8 mouse cellular contexts compared by ENCODE assay signal in genomic region chr6:97463898-97464524, GRCm38 (mm10).
DNase-seq lines count a peak whose midpoint lies in the region; ATAC-seq and TF ChIP-seq lines count a peak whose summit lies in the region.

No protein-coding gene starts in this region.

- no peak for TF ChIP-seq CTCF in lung, postnatal 0 days (IDR thresholded peaks at IDR 0.05)

- H3K27ac ChIP-seq in lung, postnatal 0 days (ENCODE audit: low read length): no peak overlapping the region

- H3K9me3 ChIP-seq in lung, postnatal 0 days (ENCODE audit: low read length): no peaks in the 10 kb centered on the region

- no peak for TF ChIP-seq EP300 in lung, postnatal 0 days (IDR thresholded peaks at IDR 0.05)

- 23% methylated on average over 17 of the region's 17 CpGs for whole genome bisulfite sequencing in lung, postnatal 0 days

- H3K4me2 ChIP-seq in lung, postnatal 0 days (replicated peaks; ENCODE audit: low read depth, low read length): 0 out of 2 replicates have a peak overlapping the region, but pooled peaks have one; percentile 25

- peak; percentile 23; the same call in 1 of the 2 replicates for ATAC-seq in lung, postnatal 0 days

- H3K27me3 ChIP-seq in lung, postnatal 0 days (replicated peaks; ENCODE audit: insufficient read depth, low read length): no peaks in the 10 kb centered on the region

- DNase-seq in spleen, adult 18-20 months: peak; percentile 25 to 46
- no peak for DNase-seq in spleen, postnatal 14 days (ENCODE audit: low spot score in 2 of 2)
- DNase-seq in heart, adult 18-20 months: peak; percentile 81 to 89
- peak; percentile 96 for DNase-seq in kidney, adult 9 months
- DNase-seq in lung, postnatal 0 days (ENCODE audit: low spot score): no peak
- no peak for DNase-seq in cerebellum, postnatal 10 days
- DNase-seq in T-cell, adult 2 months (ENCODE audit: low spot score): no peak
- DNase-seq in layer of hippocampus, adult 9-11 months: no peak

- no peaks in the 10 kb centered on the region for H3K36me3 ChIP-seq in lung, postnatal 0 days (ENCODE audit: insufficient read depth, low read length)

- no peak overlapping the region for H3K4me3 ChIP-seq in lung, postnatal 0 days (ENCODE audit: low read depth, low read length)

- no peak overlapping the region for H3K9ac ChIP-seq in lung, postnatal 0 days (replicated peaks; ENCODE audit: low read depth)

- peaks cover 9% of the 10 kb centered on the region; the same call in 1 of the 2 replicates for H3K4me1 ChIP-seq in lung, postnatal 0 days (ENCODE audit: insufficient read depth, low read depth, low read length)

Comparison
In these comparisons a context has a peak if more than half of its experiments do, and no peak if none do; other contexts are left out.
1. DNase-seq: peak in spleen, adult 18-20 months (2 of 2), heart, adult 18-20 months (2 of 2) and kidney, adult 9 months (single experiment); none in spleen, postnatal 14 days (0 of 2), lung, postnatal 0 days (single experiment), cerebellum, postnatal 10 days (0 of 2), T-cell, adult 2 months (single experiment) and layer of hippocampus, adult 9-11 months (single experiment).